Mouse (Mus musculus) G1E (cell line): ENCODE results near the gene Msantd1.

Experiments used
- CTCF ChIP-seq: IDR thresholded peaks from 2 replicates; pipeline ENCODE4 v1.5.1; 2012; ENCODE audit warnings: low read depth, low read length, inconsistent platforms, mixed read lengths
- GATA1 ChIP-seq: IDR thresholded peaks from 2 replicates; pipeline ENCODE4 v1.6.1; 2012; ENCODE audit warnings: borderline replicate concordance, low read length, inconsistent platforms, mixed read lengths
- GATA2 ChIP-seq: IDR thresholded peaks from 2 replicates; pipeline ENCODE4 v1.6.1; 2012; ENCODE audit warnings: low read depth, low read length, inconsistent platforms, borderline replicate concordance
- POLR2AphosphoS5 ChIP-seq: IDR thresholded peaks from 2 replicates; pipeline ENCODE4 v1.6.1; 2012; ENCODE audit warnings: low read depth, low read length, inconsistent platforms; ENCODE audit not compliant: insufficient replicate concordance
- TAL1 ChIP-seq: conservative IDR thresholded peaks from 2 replicates; pipeline ENCODE4 v1.6.1; 2012; ENCODE audit warnings: low read depth, low read length, inconsistent platforms, mixed read lengths

DNA sequence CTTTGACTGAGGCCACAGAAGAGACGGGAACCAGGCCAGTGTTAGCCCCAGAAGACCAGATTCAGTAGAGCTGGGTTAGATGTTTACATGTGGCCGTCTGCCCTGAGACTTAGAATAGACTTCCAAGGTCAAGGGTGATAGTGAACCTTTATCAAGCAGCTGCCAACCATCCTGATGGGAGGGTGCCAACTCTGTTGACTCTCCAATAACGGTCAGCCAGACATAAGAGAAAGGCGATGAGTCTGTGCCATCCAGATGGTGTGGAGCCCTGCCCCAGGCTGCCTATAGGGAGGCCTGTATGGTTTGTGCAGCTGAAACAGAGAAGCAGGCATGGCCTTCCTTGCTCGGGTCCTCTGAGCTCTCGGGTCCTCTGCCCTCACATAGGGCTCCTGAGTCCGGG is 16.7 kb downstream of the Msantd1 start:
- no peak for TF ChIP-seq CTCF
- TF ChIP-seq TAL1, result no peak
- TF ChIP-seq GATA1, result no peak
- no peak for TF ChIP-seq POLR2AphosphoS5
- no peak for TF ChIP-seq GATA2
